Mouse (Mus musculus) gastrocnemius, postnatal 36 days (tissue): ENCODE measurements at regions not wholly inside any gene's neighbourhood (a gene's known extent, or its start where the extent isn't known, plus 50 kb on each side); places are given as distances from the start of the nearest gene placed in this dataset.
A peak's percentile ranks its signal among the peaks of the same experiment; 100 is the strongest.

Experiments used
- DNase-seq, 2 experiments: peaks; one replicate each; pipeline ENCODE4 v3.0.0; 2022
- intact Hi-C: fragments of 180-260 bp; cut with DNase I; formaldehyde crosslinking; loops from one replicate; pipeline ENCODE4 v1.15.1; 2025

- intact Hi-C loops, result no loop called here
- DNase-seq, result no peak
Observed at GRCm38 (mm10) chr13:80946034-80946433, 62.9 kb downstream of the Arrdc3 start.

GRCm38 (mm10) chr13:80947705-80948104 lies 64.5 kb downstream of the Arrdc3 start:
- intact Hi-C loops, result no loop called here

GRCm38 (mm10) chr13:80949133-80949697 lies 66.0 kb downstream of the Arrdc3 start:
- peak in 1 of 2 experiments; percentile 21 for DNase-seq
- intact Hi-C loops, result no loop called here

More at GRCm38 (mm10) chr13:80947705-80948104, 64.5 kb downstream of the Arrdc3 start:
- DNase-seq, result no peak

- intact Hi-C loops, result no loop called here
- DNase-seq, result no peak
Observed at GRCm38 (mm10) chr13:80950239-80950638, 67.1 kb downstream of the Arrdc3 start.

- DNase-seq, result no peak
- intact Hi-C loops, result no loop called here
Observed at GRCm38 (mm10) chr13:80950803-80951202, 67.6 kb downstream of the Arrdc3 start.

- peak; percentile 62 to 63 for DNase-seq
- intact Hi-C loops, result no loop called here
Observed at GRCm38 (mm10) chr13:80951327-80951726, 68.1 kb downstream of the Arrdc3 start.

GRCm38 (mm10) chr13:80952851-80953250 lies 69.7 kb downstream of the Arrdc3 start:
- DNase-seq, result no peak
- intact Hi-C loops, result no loop called here

- intact Hi-C loops, result no loop called here
- DNase-seq, result no peak
Observed at GRCm38 (mm10) chr13:80954059-80954645, 71.0 kb downstream of the Arrdc3 start.

- no peak for DNase-seq
- intact Hi-C loops, result no loop called here
Observed at GRCm38 (mm10) chr13:80956966-80957365, 73.8 kb downstream of the Arrdc3 start.

GRCm38 (mm10) chr13:80957419-80958139 lies 74.4 kb downstream of the Arrdc3 start:
- DNase-seq, result no peak
- intact Hi-C loops, result no loop called here

GRCm38 (mm10) chr13:80959763-80960162 lies 76.6 kb downstream of the Arrdc3 start:
- intact Hi-C loops, result loop anchor here (5.0 kb wide), 1 partner anchor 77 kb away; the partner anchor contains the start of gene Arrdc3
- DNase-seq, result no peak

- DNase-seq, result no peak
- intact Hi-C loops, result loop anchor here (2.0 to 5.0 kb wide), 2 partner anchors 17 to 80 kb away; partner anchors contain the start of gene Arrdc3
Observed at GRCm38 (mm10) chr13:80961985-80962617, 78.9 kb downstream of the Arrdc3 start.

GRCm38 (mm10) chr13:80962789-80963590 lies 79.8 kb downstream of the Arrdc3 start:
- peak; percentile 69 to 83 for DNase-seq

GRCm38 (mm10) chr13:80963591-80963940 lies 80.4 kb downstream of the Arrdc3 start:
- no peak for DNase-seq
- intact Hi-C loops, result loop anchor here (2.0 to 5.0 kb wide), 2 partner anchors 19 to 81 kb away; partner anchors contain the start of gene Arrdc3

More at GRCm38 (mm10) chr13:80962789-80963590, 79.8 kb downstream of the Arrdc3 start:
- intact Hi-C loops, result loop anchor here (2.0 to 5.0 kb wide), 2 partner anchors 18 to 81 kb away; partner anchors contain the start of gene Arrdc3

- intact Hi-C loops, result no loop called here
- no peak for DNase-seq
Observed at GRCm38 (mm10) chr13:80971664-80972063, 88.5 kb downstream of the Arrdc3 start.

- intact Hi-C loops, result no loop called here
- no peak for DNase-seq
Observed at GRCm38 (mm10) chr13:80974424-80974823, 91.2 kb downstream of the Arrdc3 start.

- intact Hi-C loops, result no loop called here
- DNase-seq, result no peak
Observed at GRCm38 (mm10) chr13:80977266-80977665, 94.1 kb downstream of the Arrdc3 start.

- intact Hi-C loops, result no loop called here
- no peak for DNase-seq
Observed at GRCm38 (mm10) chr13:80981201-80981600, 98.0 kb downstream of the Arrdc3 start.

- intact Hi-C loops, result no loop called here
- no peak for DNase-seq
Observed at GRCm38 (mm10) chr13:80986657-80987056, 103.5 kb downstream of the Arrdc3 start.

GRCm38 (mm10) chr13:80989756-80990155 lies 106.6 kb downstream of the Arrdc3 start:
- intact Hi-C loops, result no loop called here

More at GRCm38 (mm10) chr13:80989756-80990155, 106.6 kb downstream of the Arrdc3 start:
- no peak for DNase-seq
